Mouse (Mus musculus): ENCODE results near the gene Ppp5c. TPM values are rescaled to one million over a fixed set of nuclear protein-coding genes. Genes with fewer than 3 reads are reported as not detected.

Ppp5c gene
- total and polyA plus RNA-seq, 3 experiments = 125 to 223 (median 128) TPM

- Histone ChIP-seq H3K36me3 (replicated peaks in 1 of 2; ENCODE audit: control insufficient read depth in 1 of 2, insufficient read depth in 1 of 2, low read length in 1 of 2) (peaks cover 11 to 40% of the 10 kb centered on the region in 2 experiments), H3K27ac (ENCODE audit: insufficient read depth, low read depth) (no peak overlapping the region), H3K79me2 (replicated peaks; ENCODE audit: control insufficient read depth, extremely low read depth, insufficient read depth, poor library complexity, severe bottlenecking) (no peaks in the 10 kb centered on the region), H3K4me2 (ENCODE audit: insufficient read depth, low read depth, poor library complexity, severe bottlenecking) (no peak overlapping the region), H3K4me3 (replicated peaks in 1 of 3; ENCODE audit: low read depth in 2 of 3, low read length in 2 of 3, poor library complexity in 1 of 3) (no peak overlapping the region), H3K27me3 (replicated peaks) (no peaks in the 10 kb centered on the region), H3K9ac (ENCODE audit: insufficient read depth, low read depth) (no peak overlapping the region), H3K4me1 (ENCODE audit: control insufficient read depth in 1 of 2, insufficient read depth in 2 of 2) (peaks cover 0 to 10% of the 10 kb centered on the region in 2 experiments; a peak in 1 of 4 replicates), H3K9me3 (replicated peaks; ENCODE audit: low read length) (no peaks in the 10 kb centered on the region)
- DNase-seq (ENCODE audit: extremely low read depth) = no peak
- dilution Hi-C loops (cut with MboI; ENCODE audit: extremely low pct_ligation_motif_present, extremely low pct_unique_long_range_greater_than_20kb, low sequenced_read_pairs) = no loop called here
- in situ Hi-C loops (cut with MboI; ENCODE audit: low pct_ligation_motif_present, low pct_unique_long_range_greater_than_20kb, low sequenced_read_pairs) = loop anchor here (5.0 kb wide), 1 partner anchor 47 kb away; no protein-coding TSS in a partner anchor
- TF ChIP-seq HCFC1 (IDR thresholded peaks at IDR 0.05; ENCODE audit: low read depth, low read length) = no peak
- no peak for TF ChIP-seq IRF4 (IDR thresholded peaks at IDR 0.05; ENCODE audit: low read depth, low read length)
- no peak for TF ChIP-seq MAFK (IDR thresholded peaks at IDR 0.05; ENCODE audit: insufficient replicate concordance, low read length)
- no peak for TF ChIP-seq ELF1 (IDR thresholded peaks at IDR 0.05; ENCODE audit: low read depth, low read length)
- TF ChIP-seq CTCF (conservative IDR thresholded peaks at IDR 0.05 in 1 of 2, IDR thresholded peaks at IDR 0.05 in 1 of 2; ENCODE audit: low read depth in 2 of 2, low read length in 2 of 2) = no peak
Observed at GRCm38 (mm10) chr7:16999233-16999632, 28.5 kb downstream of the Ppp5c start.

GRCm38 (mm10) chr7:16995345-16995744, 32.4 kb downstream of the Ppp5c start:
- peaks cover 0 to 5% of the 10 kb centered on the region in 2 experiments for H3K36me3 ChIP-seq (replicated peaks in 1 of 2; ENCODE audit: control insufficient read depth in 1 of 2, insufficient read depth in 1 of 2, low read length in 1 of 2)
- H3K4me1 ChIP-seq (ENCODE audit: control insufficient read depth in 1 of 2, insufficient read depth in 2 of 2) = peaks cover 3 to 8% of the 10 kb centered on the region in 2 experiments; a peak in 3 of 4 replicates
- no peaks in the 10 kb centered on the region for H3K27me3 ChIP-seq (replicated peaks)
- no peak overlapping the region for H3K9ac ChIP-seq (ENCODE audit: insufficient read depth, low read depth)
- H3K27ac ChIP-seq (ENCODE audit: insufficient read depth, low read depth) = no peak overlapping the region
- TF ChIP-seq KAT2A (IDR thresholded peaks at IDR 0.05; ENCODE audit: insufficient replicate concordance, low read length) = no peak
- TF ChIP-seq IRF4 (IDR thresholded peaks at IDR 0.05; ENCODE audit: low read depth, low read length) = no peak
- no peak for TF ChIP-seq UBTF (IDR thresholded peaks at IDR 0.05; ENCODE audit: low read depth, low read length)
- TF ChIP-seq CHD2 (IDR thresholded peaks at IDR 0.05; ENCODE audit: low read length) = no peak
- no peak for TF ChIP-seq NRF1 (IDR thresholded peaks at IDR 0.05; ENCODE audit: low read depth, low read length)
- TF ChIP-seq HCFC1 (IDR thresholded peaks at IDR 0.05; ENCODE audit: low read depth, low read length) = no peak
- no peak for TF ChIP-seq ZC3H11A (IDR thresholded peaks at IDR 0.05; ENCODE audit: low read depth, low read length)
- H3K4me3 ChIP-seq (replicated peaks in 1 of 3; ENCODE audit: low read depth in 2 of 3, low read length in 2 of 3, poor library complexity in 1 of 3) = no peak overlapping the region
- no peak overlapping the region for H3K4me2 ChIP-seq (ENCODE audit: insufficient read depth, low read depth, poor library complexity, severe bottlenecking)
- no peaks in the 10 kb centered on the region for H3K9me3 ChIP-seq (replicated peaks; ENCODE audit: low read length)
- H3K79me2 ChIP-seq (replicated peaks; ENCODE audit: control insufficient read depth, extremely low read depth, insufficient read depth, poor library complexity, severe bottlenecking) = no peaks in the 10 kb centered on the region
- dilution Hi-C loops (cut with MboI; ENCODE audit: extremely low pct_ligation_motif_present, extremely low pct_unique_long_range_greater_than_20kb, low sequenced_read_pairs) = no loop called here
- in situ Hi-C loops (cut with MboI; ENCODE audit: low pct_ligation_motif_present, low pct_unique_long_range_greater_than_20kb, low sequenced_read_pairs) = loop anchor here (5.0 kb wide), 1 partner anchor 43 kb away; no protein-coding TSS in a partner anchor
- DNase-seq (ENCODE audit: extremely low read depth) = no peak

- in situ Hi-C loops (cut with MboI; ENCODE audit: low pct_ligation_motif_present, low pct_unique_long_range_greater_than_20kb, low sequenced_read_pairs) (no loop called here), dilution Hi-C loops (cut with MboI; ENCODE audit: extremely low pct_ligation_motif_present, extremely low pct_unique_long_range_greater_than_20kb, low sequenced_read_pairs) (no loop called here)
- no peak overlapping the region for H3K9ac ChIP-seq (ENCODE audit: insufficient read depth, low read depth)
- DNase-seq (ENCODE audit: extremely low read depth) = no peak
- no peak overlapping the region for H3K4me2 ChIP-seq (ENCODE audit: insufficient read depth, low read depth, poor library complexity, severe bottlenecking)
- H3K79me2 ChIP-seq (replicated peaks; ENCODE audit: control insufficient read depth, extremely low read depth, insufficient read depth, poor library complexity, severe bottlenecking) = no peaks in the 10 kb centered on the region
- H3K27ac ChIP-seq (ENCODE audit: insufficient read depth, low read depth) = no peak overlapping the region
- H3K9me3 ChIP-seq (replicated peaks; ENCODE audit: low read length) = no peaks in the 10 kb centered on the region
- TF ChIP-seq E2F4 (IDR thresholded peaks at IDR 0.05; ENCODE audit: insufficient replicate concordance, low read depth, low read length) = no peak
- TF ChIP-seq TCF12 (IDR thresholded peaks at IDR 0.05; ENCODE audit: low read depth, low read length) = no peak
- no peak for TF ChIP-seq IRF4 (IDR thresholded peaks at IDR 0.05; ENCODE audit: low read depth, low read length)
- no peak for TF ChIP-seq CHD2 (IDR thresholded peaks at IDR 0.05; ENCODE audit: low read length)
- no peak for TF ChIP-seq MAX (IDR thresholded peaks at IDR 0.05; ENCODE audit: low read length)
- no peak for TF ChIP-seq SIN3A (IDR thresholded peaks at IDR 0.05; ENCODE audit: low read length)
- no peak for TF ChIP-seq JUN (IDR thresholded peaks at IDR 0.05; ENCODE audit: insufficient read depth, low read depth, low read length)
- no peak for TF ChIP-seq USF2 (conservative IDR thresholded peaks at IDR 0.05; ENCODE audit: low read depth, low read length)
- H3K4me3 ChIP-seq (replicated peaks in 1 of 3; ENCODE audit: low read depth in 2 of 3, low read length in 2 of 3, poor library complexity in 1 of 3) = no peak overlapping the region
- H3K4me1 ChIP-seq (ENCODE audit: control insufficient read depth in 1 of 2, insufficient read depth in 2 of 2) = peaks cover 3 to 8% of the 10 kb centered on the region in 2 experiments; a peak in 3 of 4 replicates
- no peaks in the 10 kb centered on the region for H3K27me3 ChIP-seq (replicated peaks)
- no peaks in the 10 kb centered on the region for H3K36me3 ChIP-seq (replicated peaks in 1 of 2; ENCODE audit: control insufficient read depth in 1 of 2, insufficient read depth in 1 of 2, low read length in 1 of 2)
Observed at GRCm38 (mm10) chr7:16994400-16994799, 33.3 kb downstream of the Ppp5c start.
